Mouse (Mus musculus) stomach, postnatal 0 days (tissue): ENCODE measurements around the gene Meis1.

Experiments used
- CTCF ChIP-seq: IDR thresholded peaks from 2 replicates; pipeline ENCODE4 v1.5.1; 2016; ENCODE audit warnings: antibody characterized with exemption, low read depth, mild to moderate bottlenecking, moderate library complexity
- EP300 ChIP-seq: optimal IDR thresholded peaks from 2 replicates; pipeline ENCODE3; 2016; ENCODE audit warnings: antibody characterized with exemption

GRCm38 (mm10) chr11:19015381-19015730 is 3.4 kb downstream of the Meis1 start:
- TF ChIP-seq CTCF = no peak
- no peak for TF ChIP-seq EP300
